Mouse (Mus musculus): ENCODE measurements around the gene Ntrk2. TPM values are rescaled to one million over a fixed set of nuclear protein-coding genes. Genes with fewer than 3 reads are reported as not detected.
"Not testable (repeated sequence)": the region's sequence is repeated elsewhere in the genome, so short reads cannot be mapped to it uniquely, and the experiment has no call there.

Ntrk2 gene
- total RNA-seq, 4 experiments from 2014 or later = 326 to 378 (median 341) TPM

GRCm38 (mm10) chr13:59030574-59030973 lies 224.2 kb downstream of the Ntrk2 start:
- no peak for DNase-seq (ENCODE audit: low spot score in 2 of 2)

GRCm38 (mm10) chr13:59040156-59040915 lies 234.0 kb downstream of the Ntrk2 start:
- DNase-seq (ENCODE audit: low spot score in 2 of 2) = no peak

- DNase-seq (ENCODE audit: low spot score in 2 of 2) = peak; percentile 65 to 75
Measured at GRCm38 (mm10) chr13:59041013-59041764, 234.8 kb downstream of the Ntrk2 start.

DNA sequence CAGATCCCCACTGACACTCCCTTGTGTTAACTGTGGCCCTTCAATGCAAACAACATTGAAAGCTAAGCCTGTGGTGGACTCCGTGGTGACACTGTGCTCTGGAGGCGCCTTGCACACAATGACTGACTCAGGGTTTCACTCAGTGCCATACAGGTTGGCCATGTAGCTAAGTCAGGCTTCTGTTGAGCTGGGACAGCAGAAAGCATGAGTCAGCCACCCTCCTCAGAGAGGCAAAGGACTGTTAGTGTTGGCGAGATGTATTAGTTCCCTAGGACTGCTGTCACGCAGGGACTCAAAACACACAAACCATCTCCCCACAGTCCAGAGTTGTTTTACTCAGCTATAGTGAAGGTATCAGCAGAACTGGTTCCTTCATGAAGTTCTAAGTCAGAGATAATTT lies 245.8 kb downstream of the Ntrk2 start:
- DNase-seq (ENCODE audit: low spot score in 2 of 2) = no peak

GRCm38 (mm10) chr13:59054331-59054730 lies 248.0 kb downstream of the Ntrk2 start:
- not testable (repeated sequence) for DNase-seq (ENCODE audit: low spot score in 2 of 2)

DNA sequence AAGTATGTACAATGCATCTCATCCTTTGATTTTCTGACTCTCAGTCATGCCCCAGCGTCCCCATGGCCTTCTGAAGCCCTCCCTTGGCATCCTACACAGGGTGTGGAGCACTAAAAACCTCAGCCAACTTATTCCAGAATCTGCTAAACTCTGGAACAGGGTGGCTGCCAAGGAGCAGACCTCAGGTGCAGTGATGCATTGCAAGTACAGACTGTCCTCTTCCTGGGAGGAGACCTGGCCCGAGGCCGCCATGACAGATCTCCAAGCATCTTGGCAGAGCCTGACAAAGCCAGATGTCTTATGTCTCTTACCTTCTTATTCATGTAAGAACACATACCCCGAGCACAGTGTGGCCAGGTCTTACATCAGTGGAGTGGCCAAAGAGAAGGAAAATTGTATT lies 250.5 kb downstream of the Ntrk2 start:
- no peak for DNase-seq (ENCODE audit: low spot score in 2 of 2)

GRCm38 (mm10) chr13:59057886-59058285 lies 251.5 kb downstream of the Ntrk2 start:
- no peak for DNase-seq (ENCODE audit: low spot score in 2 of 2)

DNA sequence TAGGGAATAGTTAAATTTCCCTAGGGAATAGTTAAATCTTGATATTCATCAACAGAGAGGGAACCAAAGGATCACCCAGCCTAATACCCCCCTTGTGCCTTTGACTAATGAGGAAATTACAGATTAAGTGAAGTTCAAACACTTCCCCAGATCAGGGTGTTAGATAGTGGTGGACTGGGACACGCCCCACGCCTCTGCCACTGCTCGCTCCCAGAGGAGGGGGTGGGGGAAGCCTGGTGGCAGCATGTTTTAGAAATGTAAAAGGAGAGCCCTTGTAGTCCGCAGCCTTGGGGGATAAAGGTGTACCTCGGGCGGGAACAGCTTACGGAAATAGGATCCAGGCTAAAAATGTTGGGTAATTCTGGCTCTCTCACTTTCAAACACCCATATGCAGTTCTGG lies 252.7 kb downstream of the Ntrk2 start:
- DNase-seq (ENCODE audit: low spot score in 2 of 2) = no peak

DNA sequence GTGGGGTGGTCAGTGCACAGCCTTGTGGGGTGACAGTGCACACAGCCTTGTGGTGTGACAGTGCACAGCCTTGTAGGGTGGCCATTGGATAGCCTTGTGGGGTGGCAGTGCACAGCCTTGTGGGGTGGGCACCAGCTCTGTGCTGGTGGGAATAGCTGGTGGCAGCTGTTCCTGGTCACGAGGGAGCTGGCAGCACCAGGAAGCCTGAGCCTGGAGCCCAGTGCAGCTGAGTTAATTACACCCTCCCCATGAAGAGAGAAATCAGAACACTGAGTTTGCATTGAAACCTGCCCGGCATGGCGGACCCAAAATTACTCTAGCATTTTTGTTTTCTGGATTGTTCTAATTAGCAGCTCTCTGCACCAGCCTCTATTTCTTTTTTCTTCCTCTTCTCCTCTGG lies 259.3 kb downstream of the Ntrk2 start:
- no peak for DNase-seq (ENCODE audit: low spot score in 2 of 2)

DNA sequence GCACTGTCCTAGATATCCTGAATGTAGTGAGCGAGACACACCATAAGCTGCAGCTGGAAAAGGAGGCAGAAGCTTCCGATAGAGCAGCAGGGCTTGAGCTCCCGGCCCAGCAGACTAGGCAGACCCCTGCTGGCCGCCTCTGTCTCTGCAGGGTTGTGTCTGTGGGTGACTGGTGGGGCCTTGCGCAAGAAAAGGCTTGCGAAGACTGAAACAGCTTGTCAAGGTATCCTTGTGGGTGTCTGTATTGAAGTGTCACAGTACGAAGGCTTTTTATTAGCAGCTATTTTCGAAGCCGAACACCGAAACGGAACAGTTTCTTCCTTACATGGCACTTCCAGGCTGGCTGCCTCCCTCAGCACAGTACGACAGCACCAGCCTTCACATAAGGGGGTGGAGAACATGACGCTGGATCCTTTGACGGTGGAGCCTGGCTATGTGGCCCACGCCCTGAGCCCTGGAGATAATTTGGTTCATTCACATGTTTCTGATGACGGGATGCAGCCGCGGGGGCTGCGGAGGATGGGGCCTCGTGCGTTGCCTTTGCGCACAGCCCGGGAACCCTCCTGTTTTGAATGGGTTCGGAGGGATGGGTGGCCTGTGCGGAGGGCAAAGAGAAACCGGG lies 267.4 kb downstream of the Ntrk2 start:
- DNase-seq (ENCODE audit: low spot score in 2 of 2) = peak; percentile 87 to 93

GRCm38 (mm10) chr13:59076489-59076888 lies 270.1 kb downstream of the Ntrk2 start:
- DNase-seq (ENCODE audit: low spot score in 2 of 2) = no peak

GRCm38 (mm10) chr13:59079761-59080461 lies 273.5 kb downstream of the Ntrk2 start:
- peak; percentile 46 to 66 for DNase-seq (ENCODE audit: low spot score in 2 of 2)

- no peak for DNase-seq (ENCODE audit: low spot score in 2 of 2)
Measured at GRCm38 (mm10) chr13:59080468-59080867, 274.1 kb downstream of the Ntrk2 start.

GRCm38 (mm10) chr13:59089016-59089415 lies 282.6 kb downstream of the Ntrk2 start:
- no peak for DNase-seq (ENCODE audit: low spot score in 2 of 2)

GRCm38 (mm10) chr13:59091138-59091971 lies 285.0 kb downstream of the Ntrk2 start:
- peak; percentile 38 to 48 for DNase-seq (ENCODE audit: low spot score in 2 of 2)

DNA sequence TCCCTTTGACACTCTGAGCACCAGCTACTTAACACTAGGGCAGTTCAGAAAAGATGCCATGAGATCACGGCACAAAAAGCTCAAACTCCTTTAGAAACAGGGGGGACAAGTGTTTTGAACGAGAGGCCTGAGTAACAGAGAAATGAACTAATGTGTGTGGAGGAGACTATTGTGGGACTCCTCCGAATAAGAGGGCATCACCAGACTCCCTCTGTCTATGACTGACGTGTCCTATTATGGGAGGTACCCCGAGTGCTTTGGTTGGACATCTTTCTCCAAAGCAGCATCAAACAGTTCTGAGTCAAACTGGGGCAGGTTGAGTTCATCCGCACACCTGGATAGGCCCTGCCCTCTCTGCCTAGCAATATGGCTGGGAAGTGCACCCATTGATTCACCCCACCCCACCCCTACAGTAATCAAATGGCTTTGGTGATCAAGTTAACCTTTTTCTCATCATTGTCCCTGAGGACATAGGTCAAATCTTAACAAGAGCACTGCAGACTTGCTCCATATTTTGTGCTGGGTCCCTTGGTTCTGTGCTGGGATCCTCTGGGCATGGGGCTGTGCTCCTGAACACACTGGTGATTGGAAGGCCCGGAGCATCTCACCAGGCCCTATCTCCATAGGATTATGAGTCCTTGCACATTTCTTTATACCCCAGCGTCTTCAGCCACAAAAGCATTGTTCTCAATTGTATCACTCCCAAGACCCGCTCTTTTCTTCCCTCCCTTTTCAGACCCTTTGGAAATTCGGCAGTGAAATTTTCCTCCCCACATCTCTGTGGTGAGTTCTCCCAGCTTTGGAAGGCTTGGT lies 285.9 kb downstream of the Ntrk2 start:
- DNase-seq (ENCODE audit: low spot score in 2 of 2) = no peak

- peak; percentile 80 to 88 for DNase-seq (ENCODE audit: low spot score in 2 of 2)
Measured at GRCm38 (mm10) chr13:59092858-59093154, 286.4 kb downstream of the Ntrk2 start.

DNA sequence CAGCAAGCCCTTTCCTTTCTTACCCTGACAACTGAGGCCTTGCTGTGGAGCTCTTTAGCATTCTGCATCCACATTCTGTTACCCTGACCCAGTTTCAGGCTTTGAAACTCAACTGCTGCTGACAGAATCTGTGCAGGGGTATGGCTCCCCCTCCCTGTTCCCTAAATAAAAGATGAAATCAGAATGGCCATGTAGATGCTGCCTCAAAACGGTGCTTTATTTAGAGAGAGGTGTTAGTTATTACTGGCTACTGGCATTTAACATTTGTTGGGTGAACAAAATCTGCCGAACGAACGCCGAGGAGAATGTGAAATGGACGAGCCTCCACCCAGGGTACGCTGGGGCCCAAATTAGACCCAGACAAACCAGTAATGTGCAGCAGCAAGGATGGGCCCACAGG lies 288.4 kb downstream of the Ntrk2 start:
- DNase-seq (ENCODE audit: low spot score in 2 of 2) = peak in 1 of 2 experiments; percentile 49

DNA sequence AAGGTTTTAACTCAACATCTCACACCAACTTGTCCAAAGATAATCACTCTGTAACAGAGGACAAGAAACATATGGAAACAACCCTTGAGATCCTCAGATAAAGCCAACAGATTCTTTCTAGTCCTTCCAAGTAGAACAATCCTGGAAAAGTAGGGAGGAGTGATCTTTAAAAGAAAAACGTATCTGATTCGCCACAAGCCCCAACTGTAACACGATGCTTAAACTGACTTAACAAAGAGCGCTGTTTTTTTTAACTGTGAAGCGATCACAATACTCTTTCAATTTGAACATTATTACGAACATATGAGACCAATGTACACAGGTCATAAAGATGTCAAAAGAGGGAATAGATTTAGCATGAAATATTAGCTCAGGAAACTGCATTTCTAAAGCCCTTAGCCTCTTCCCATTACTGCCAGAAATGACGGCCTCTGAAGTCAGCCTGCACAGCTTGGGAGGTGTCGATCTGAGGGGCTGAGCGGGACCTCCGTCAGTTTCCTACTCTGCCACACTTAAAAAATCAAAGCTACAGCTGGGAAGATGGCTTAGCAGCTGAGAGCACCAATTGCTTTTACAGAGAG lies 289.5 kb downstream of the Ntrk2 start:
- no peak for DNase-seq (ENCODE audit: low spot score in 2 of 2)

DNA sequence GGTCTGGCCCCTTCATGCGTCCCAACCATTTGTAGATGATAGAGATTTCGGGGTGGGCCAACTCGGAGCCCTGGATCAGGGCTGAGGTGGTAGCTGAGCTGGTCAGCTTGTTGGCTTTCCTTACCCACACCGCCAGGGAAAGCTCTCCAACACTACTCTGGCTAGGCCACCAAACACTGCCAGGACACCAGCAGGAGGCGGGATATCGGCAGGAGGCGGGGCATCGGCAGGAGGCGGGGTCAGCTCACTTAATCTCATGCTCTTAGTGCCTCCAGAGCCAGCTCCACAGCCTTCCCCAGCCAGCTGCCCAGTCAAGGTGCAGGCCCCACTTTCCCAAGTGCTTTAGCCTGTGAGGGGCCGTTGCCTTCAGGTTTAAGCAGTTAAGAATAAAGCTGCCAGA lies 293.7 kb downstream of the Ntrk2 start:
- DNase-seq (ENCODE audit: low spot score in 2 of 2) = no peak

Data from layer of hippocampus, adult 8-10 months (tissue).